Mouse (Mus musculus): Measurements from ENCODE around the gene Mterf4. TPM values are rescaled to one million over a fixed set of nuclear protein-coding genes. Genes with fewer than 3 reads are reported as not detected.
"Not testable (repeated sequence)": the region's sequence is repeated elsewhere in the genome, so short reads cannot be mapped to it uniquely, and the experiment has no call there.

Mterf4 gene
- 36.1 and 37.7 TPM in 2 replicates for polyA plus RNA-seq (2012; ENCODE audit: insufficient read depth, insufficient read length, missing spikeins)

GRCm38 (mm10) chr1:93305581-93306337 lies at the start of gene Mterf4:
TSS of gene Mterf4 (minus strand) at chr1:93305915.
- Histone ChIP-seq H3K4me1 (ENCODE audit: control insufficient read depth, insufficient read depth, insufficient read length, low read length) (no peaks in the 10 kb centered on the region), H3K27ac (replicated peaks; ENCODE audit: low read depth, low read length) (0 out of 2 replicates have a peak within 1 kb of the TSS, but pooled peaks have one; percentile 38), H3K4me3 (ENCODE audit: insufficient read depth, low read depth, low read length) (peak within 1 kb of the TSS; percentile 77)

GRCm38 (mm10) chr1:93352724-93353123 lies 47.0 kb upstream of the Mterf4 start:
- Histone ChIP-seq H3K27ac (replicated peaks; ENCODE audit: low read depth, low read length) (no peak overlapping the region), H3K4me3 (ENCODE audit: insufficient read depth, low read depth, low read length) (no peak overlapping the region), H3K4me1 (ENCODE audit: control insufficient read depth, insufficient read depth, insufficient read length, low read length) (no peaks in the 10 kb centered on the region)

GRCm38 (mm10) chr1:93349701-93350100 lies 44.0 kb upstream of the Mterf4 start:
- Histone ChIP-seq H3K4me3 (ENCODE audit: insufficient read depth, low read depth, low read length) (no peak overlapping the region), H3K4me1 (ENCODE audit: control insufficient read depth, insufficient read depth, insufficient read length, low read length) (no peaks in the 10 kb centered on the region), H3K27ac (replicated peaks; ENCODE audit: low read depth, low read length) (no peak overlapping the region)

GRCm38 (mm10) chr1:93347176-93347575 lies 41.5 kb upstream of the Mterf4 start:
- Histone ChIP-seq H3K4me1 (ENCODE audit: control insufficient read depth, insufficient read depth, insufficient read length, low read length) (no peaks in the 10 kb centered on the region), H3K4me3 (ENCODE audit: insufficient read depth, low read depth, low read length) (no peak overlapping the region), H3K27ac (replicated peaks; ENCODE audit: low read depth, low read length) (no peak overlapping the region)

GRCm38 (mm10) chr1:93343504-93344047 lies 37.9 kb upstream of the Mterf4 start:
- peak overlapping the region; percentile 79 for H3K4me3 ChIP-seq (ENCODE audit: insufficient read depth, low read depth, low read length)
- H3K27ac ChIP-seq (replicated peaks; ENCODE audit: low read depth, low read length), result no peak overlapping the region
- H3K4me1 ChIP-seq (ENCODE audit: control insufficient read depth, insufficient read depth, insufficient read length, low read length), result no peaks in the 10 kb centered on the region

- Histone ChIP-seq H3K4me3 (ENCODE audit: insufficient read depth, low read depth, low read length) (peak within 1 kb of the TSS; percentile 79), H3K4me1 (ENCODE audit: control insufficient read depth, insufficient read depth, insufficient read length, low read length) (no peaks in the 10 kb centered on the region), H3K27ac (replicated peaks; ENCODE audit: low read depth, low read length) (no peak within 1 kb of the TSS)
Observed at GRCm38 (mm10) chr1:93342648-93343503, 37.2 kb upstream of the Mterf4 start, which contains the start of the genes Ppp1r7 and Pask. TSS of gene Ppp1r7 (plus strand) at chr1:93342854. TSS of gene Pask (minus strand) at chr1:93343482.

GRCm38 (mm10) chr1:93334621-93335020 lies 28.9 kb upstream of the Mterf4 start:
- Histone ChIP-seq H3K4me3 (ENCODE audit: insufficient read depth, low read depth, low read length) (no peak overlapping the region), H3K27ac (replicated peaks; ENCODE audit: low read depth, low read length) (no peak overlapping the region), H3K4me1 (ENCODE audit: control insufficient read depth, insufficient read depth, insufficient read length, low read length) (no peaks in the 10 kb centered on the region)

GRCm38 (mm10) chr1:93326446-93326845 lies 20.7 kb upstream of the Mterf4 start:
- no peak overlapping the region for H3K4me3 ChIP-seq (ENCODE audit: insufficient read depth, low read depth, low read length)
- H3K4me1 ChIP-seq (ENCODE audit: control insufficient read depth, insufficient read depth, insufficient read length, low read length), result no peaks in the 10 kb centered on the region
- H3K27ac ChIP-seq (replicated peaks; ENCODE audit: low read depth, low read length), result no peak overlapping the region

- Histone ChIP-seq H3K4me3 (ENCODE audit: insufficient read depth, low read depth, low read length) (no peak overlapping the region), H3K4me1 (ENCODE audit: control insufficient read depth, insufficient read depth, insufficient read length, low read length) (no peaks in the 10 kb centered on the region), H3K27ac (replicated peaks; ENCODE audit: low read depth, low read length) (no peak overlapping the region)
Observed at GRCm38 (mm10) chr1:93323973-93324372, 18.3 kb upstream of the Mterf4 start.

- Histone ChIP-seq H3K27ac (replicated peaks; ENCODE audit: low read depth, low read length) (no peak overlapping the region), H3K4me1 (ENCODE audit: control insufficient read depth, insufficient read depth, insufficient read length, low read length) (no peaks in the 10 kb centered on the region), H3K4me3 (ENCODE audit: insufficient read depth, low read depth, low read length) (no peak overlapping the region)
Observed at GRCm38 (mm10) chr1:93300578-93300977, 5.1 kb downstream of the Mterf4 start.

- no peak overlapping the region for H3K4me3 ChIP-seq (ENCODE audit: insufficient read depth, low read depth, low read length)
- no peak overlapping the region for H3K27ac ChIP-seq (replicated peaks; ENCODE audit: low read depth, low read length)
- no peaks in the 10 kb centered on the region for H3K4me1 ChIP-seq (ENCODE audit: control insufficient read depth, insufficient read depth, insufficient read length, low read length)
Observed at GRCm38 (mm10) chr1:93299791-93300190, 5.9 kb downstream of the Mterf4 start.

- not testable (repeated sequence) for H3K4me1 ChIP-seq (ENCODE audit: control insufficient read depth, insufficient read depth, insufficient read length, low read length); H3K27ac ChIP-seq (replicated peaks; ENCODE audit: low read depth, low read length); H3K4me3 ChIP-seq (ENCODE audit: insufficient read depth, low read depth, low read length)
Observed at GRCm38 (mm10) chr1:93294491-93294890, 11.2 kb downstream of the Mterf4 start.

GRCm38 (mm10) chr1:93292006-93292405 lies 13.7 kb downstream of the Mterf4 start:
- Histone ChIP-seq H3K27ac (replicated peaks; ENCODE audit: low read depth, low read length) (no peak overlapping the region), H3K4me1 (ENCODE audit: control insufficient read depth, insufficient read depth, insufficient read length, low read length) (no peaks in the 10 kb centered on the region), H3K4me3 (ENCODE audit: insufficient read depth, low read depth, low read length) (no peak overlapping the region)

GRCm38 (mm10) chr1:93291591-93291990 lies 14.1 kb downstream of the Mterf4 start:
- Histone ChIP-seq H3K4me1 (ENCODE audit: control insufficient read depth, insufficient read depth, insufficient read length, low read length) (no peaks in the 10 kb centered on the region), H3K27ac (replicated peaks; ENCODE audit: low read depth, low read length) (no peak overlapping the region), H3K4me3 (ENCODE audit: insufficient read depth, low read depth, low read length) (no peak overlapping the region)

- no peak overlapping the region for H3K4me3 ChIP-seq (ENCODE audit: insufficient read depth, low read depth, low read length)
- H3K27ac ChIP-seq (replicated peaks; ENCODE audit: low read depth, low read length), result no peak overlapping the region
- H3K4me1 ChIP-seq (ENCODE audit: control insufficient read depth, insufficient read depth, insufficient read length, low read length), result no peaks in the 10 kb centered on the region
Observed at GRCm38 (mm10) chr1:93290956-93291355, 14.8 kb downstream of the Mterf4 start.

Measured in brown adipose tissue, adult 24 weeks (tissue).